Mouse (Mus musculus) embryonic facial prominence, embryonic 15.5 days (tissue): ENCODE measurements around the gene Tgfb2. TPM values are rescaled to one million over a fixed set of nuclear protein-coding genes. Genes with fewer than 3 reads are reported as not detected.

Experiments
- ATAC-seq: fragments of 200-750 bp; cut with Nextera tagmentation; 2 replicates; pipeline ENCODE4 v1.8.0; 2017; ENCODE audit warnings: low read depth, moderate TSS enrichment; ENCODE audit not compliant: insufficient number of reproducible peaks, low FRiP score, low TSS enrichment
- H3K27ac ChIP-seq: fragments of 300-500 bp; sonication (generic); replicated peaks from 2 replicates; pipeline ENCODE4 v1.5.1; 2015; ENCODE audit warnings: mild to moderate bottlenecking, inconsistent platforms
- H3K27me3 ChIP-seq: fragments of 300-500 bp; sonication (generic); 2 replicates; pipeline ENCODE4 v1.6.1; 2015; ENCODE audit warnings: inconsistent platforms
- H3K36me3 ChIP-seq: fragments of 300-500 bp; sonication (generic); 2 replicates; pipeline ENCODE4 v1.6.1; 2015; ENCODE audit warnings: mild to moderate bottlenecking, inconsistent platforms
- H3K4me1 ChIP-seq: fragments of 300-500 bp; sonication (generic); 2 replicates; pipeline ENCODE4 v1.6.1; 2015; ENCODE audit warnings: inconsistent platforms
- H3K4me2 ChIP-seq: fragments of 300-500 bp; sonication (generic); replicated peaks from 2 replicates; pipeline ENCODE4 v1.6.1; 2015; ENCODE audit warnings: mild to moderate bottlenecking, inconsistent platforms
- H3K4me3 ChIP-seq: fragments of 300-500 bp; sonication (generic); replicated peaks from 2 replicates; pipeline ENCODE4 v1.5.1; 2015; ENCODE audit warnings: mild to moderate bottlenecking, inconsistent platforms
- H3K9ac ChIP-seq: fragments of 300-500 bp; sonication (generic); 2 replicates; pipeline ENCODE4 v1.6.1; 2015; ENCODE audit warnings: inconsistent platforms
- H3K9me3 ChIP-seq: fragments of 300-500 bp; sonication (generic); replicated peaks from 2 replicates; pipeline ENCODE4 v1.6.1; 2016; ENCODE audit warnings: inconsistent platforms
- WGBS: fragments of 180-500 bp; shearing (Covaris S2); methylation state at CpG from one replicate; pipeline ENCODE4 v1.1.7; 2015; 5-methylcytosine and 5-hydroxymethylcytosine counted together
- polyA plus RNA-seq: library from polyadenylated mRNA; unstranded; fragments of >200 nt; fragmentation: Nextera tagmentation; extraction: Ambion mirVana; gene quantifications from 2 replicates; pipeline ENCODE4 v1.2.1, GENCODE M21; 2015

Gene Tgfb2
- polyA plus RNA-seq, 1 experiment from 2014 or later, result 86.3 TPM

DNA sequence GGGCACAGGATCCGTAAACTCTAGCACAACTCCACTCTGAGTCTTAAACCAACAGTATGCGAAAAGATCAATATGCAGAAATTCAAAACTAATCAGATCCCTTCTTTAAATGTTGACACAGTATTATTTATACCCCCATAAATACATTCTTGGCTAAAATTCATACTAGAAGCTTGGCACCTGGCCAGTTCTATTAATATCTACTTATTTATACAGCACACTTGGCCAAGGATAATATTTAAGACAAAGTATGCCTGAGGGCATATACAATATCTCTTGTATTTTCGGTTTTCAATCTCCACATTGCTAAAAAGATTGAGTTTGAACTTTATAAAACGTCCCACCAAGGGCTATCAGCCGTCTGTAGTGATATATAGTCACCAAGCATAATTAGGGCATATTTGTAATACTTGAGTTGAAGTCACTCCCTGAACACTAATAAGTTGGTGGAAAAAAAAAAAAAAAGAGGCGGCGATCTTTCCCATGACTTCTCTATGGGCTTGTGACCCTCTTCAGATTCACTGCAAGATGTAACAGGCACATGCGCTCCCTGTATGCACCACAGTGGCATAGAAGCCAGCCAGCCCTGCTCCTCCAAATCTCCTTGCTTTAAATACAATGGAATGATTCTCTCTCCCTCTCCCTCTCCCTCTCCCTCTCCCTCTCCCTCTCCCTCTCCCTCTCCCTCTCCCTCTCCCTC is 4.4 kb downstream of the Tgfb2 start:
- Histone ChIP-seq H3K9me3 (no peaks in the 10 kb centered on the region), H3K4me3 (peak overlapping the region; percentile 24), H3K36me3 (no peaks in the 10 kb centered on the region), H3K9ac (no peak overlapping the region), H3K4me1 (peaks cover 32% of the 10 kb centered on the region), H3K4me2 (peak overlapping the region; percentile 27), H3K27me3 (no peaks in the 10 kb centered on the region), H3K27ac (no peak overlapping the region)
- WGBS, result 42% methylated on average over 8 of the region's 8 CpGs
- no peak for ATAC-seq

- H3K36me3 ChIP-seq, result no peaks in the 10 kb centered on the region
- 0 out of 2 replicates have a peak overlapping the region, but pooled peaks have one; percentile 8 for H3K4me3 ChIP-seq
- WGBS, result 62% methylated on average over 3 of the region's 3 CpGs
- H3K9me3 ChIP-seq, result no peaks in the 10 kb centered on the region
- no peaks in the 10 kb centered on the region for H3K27me3 ChIP-seq
- H3K4me1 ChIP-seq, result peaks cover 34% of the 10 kb centered on the region
- no peak overlapping the region for H3K27ac ChIP-seq
- ATAC-seq, result no peak
- no peak overlapping the region for H3K9ac ChIP-seq
- H3K4me2 ChIP-seq, result peak overlapping the region; percentile 17; the same call in 1 of the 2 replicates
Observed at GRCm38 (mm10) chr1:186700496-186700895, 5.3 kb downstream of the Tgfb2 start.

- H3K4me1 ChIP-seq, result peaks cover 49% of the 10 kb centered on the region
- no peaks in the 10 kb centered on the region for H3K36me3 ChIP-seq
- ATAC-seq, result no peak
- no peak overlapping the region for H3K27ac ChIP-seq
- no peaks in the 10 kb centered on the region for H3K9me3 ChIP-seq
- no peak overlapping the region for H3K4me3 ChIP-seq
- no peaks in the 10 kb centered on the region for H3K27me3 ChIP-seq
- no peak overlapping the region for H3K9ac ChIP-seq
- H3K4me2 ChIP-seq, result no peak overlapping the region
- 70% methylated on average over 15 of the region's 15 CpGs for WGBS
Observed at GRCm38 (mm10) chr1:186698583-186699338, 7.0 kb downstream of the Tgfb2 start.

DNA sequence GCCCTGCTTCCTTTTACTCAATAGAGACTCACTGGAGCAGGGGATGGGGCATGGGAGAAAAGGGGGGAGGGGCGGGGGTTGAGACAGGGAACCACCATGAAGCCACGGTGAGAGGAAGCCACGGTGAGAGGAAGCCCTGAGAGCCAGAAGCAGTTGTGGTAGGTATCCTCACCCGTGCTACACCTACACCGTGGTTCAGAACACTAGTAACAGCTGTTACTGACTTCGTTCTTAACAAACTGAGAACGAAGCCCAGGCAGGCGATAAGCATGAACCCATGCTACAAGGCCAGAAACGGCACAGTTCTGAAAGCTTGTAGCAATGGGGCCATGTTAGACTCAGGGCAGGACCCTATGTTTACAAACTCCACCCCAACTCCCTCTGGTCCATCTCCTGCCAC is 9.6 kb downstream of the Tgfb2 start:
- H3K4me3 ChIP-seq, result no peak overlapping the region
- 76% methylated on average over 9 of the region's 9 CpGs for WGBS
- no peaks in the 10 kb centered on the region for H3K36me3 ChIP-seq
- H3K4me2 ChIP-seq, result no peak overlapping the region
- no peak for ATAC-seq
- H3K27ac ChIP-seq, result peak overlapping the region; percentile 77
- no peak overlapping the region for H3K9ac ChIP-seq
- H3K4me1 ChIP-seq, result peaks cover 49% of the 10 kb centered on the region
- H3K9me3 ChIP-seq, result no peaks in the 10 kb centered on the region
- no peaks in the 10 kb centered on the region for H3K27me3 ChIP-seq

DNA sequence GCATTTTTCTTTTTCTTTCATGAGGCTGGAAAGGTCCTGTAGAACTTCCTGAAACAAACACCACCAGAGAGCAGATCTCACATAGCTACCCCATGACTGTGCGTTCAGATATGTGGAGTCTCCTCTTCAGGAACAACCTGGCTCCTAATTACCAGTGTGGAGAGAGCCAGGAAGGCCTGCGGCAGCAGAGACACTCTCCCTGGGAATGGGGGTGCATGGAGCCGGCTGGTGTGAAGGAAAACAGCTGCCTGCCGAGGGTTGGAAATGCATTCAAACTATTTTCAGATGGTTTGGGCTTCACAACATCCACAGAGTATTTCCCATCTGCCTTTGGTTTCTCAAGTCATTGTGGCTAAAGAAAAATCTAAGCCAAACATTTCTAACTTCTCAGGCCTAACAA is 10.4 kb downstream of the Tgfb2 start:
- 16% methylated on average over 4 of the region's 4 CpGs for WGBS
- Histone ChIP-seq H3K27me3 (no peaks in the 10 kb centered on the region), H3K4me3 (no peak overlapping the region), H3K4me1 (peaks cover 50% of the 10 kb centered on the region), H3K9me3 (no peaks in the 10 kb centered on the region), H3K27ac (peak overlapping the region; percentile 77), H3K4me2 (no peak overlapping the region), H3K9ac (no peak overlapping the region), H3K36me3 (no peaks in the 10 kb centered on the region)
- ATAC-seq, result 0 out of 2 replicates have a peak, but pooled peaks have one; percentile 58

- Histone ChIP-seq H3K4me2 (no peak overlapping the region), H3K4me1 (peaks cover 46% of the 10 kb centered on the region), H3K27ac (no peak overlapping the region), H3K9me3 (no peaks in the 10 kb centered on the region), H3K27me3 (no peaks in the 10 kb centered on the region), H3K9ac (no peak overlapping the region), H3K36me3 (no peaks in the 10 kb centered on the region), H3K4me3 (no peak overlapping the region)
- WGBS, result 91% methylated on average over 4 of the region's 4 CpGs
- ATAC-seq, result no peak
Observed at GRCm38 (mm10) chr1:186692370-186692769, 13.4 kb downstream of the Tgfb2 start.

DNA sequence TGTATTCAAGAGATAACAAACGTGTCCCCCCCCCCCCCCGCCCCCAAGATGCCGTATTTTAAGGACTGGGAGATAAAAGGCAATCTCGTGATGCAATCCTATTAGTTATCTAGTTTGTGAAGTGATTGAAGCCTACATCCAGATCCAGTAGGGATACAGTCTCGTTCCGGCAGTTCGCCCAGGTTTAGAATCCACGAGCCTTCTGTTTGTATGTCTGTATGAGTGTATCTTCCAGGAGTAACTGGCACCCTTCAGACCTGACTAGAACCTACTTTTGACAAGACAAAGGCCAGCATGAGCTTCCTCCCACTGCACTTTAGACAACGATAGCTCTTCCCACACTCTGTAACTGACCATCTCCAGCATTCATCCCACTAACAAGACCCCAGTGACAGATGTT is 14.1 kb downstream of the Tgfb2 start:
- Histone ChIP-seq H3K27me3 (no peaks in the 10 kb centered on the region), H3K36me3 (no peaks in the 10 kb centered on the region), H3K9ac (no peak overlapping the region), H3K9me3 (no peaks in the 10 kb centered on the region), H3K4me2 (no peak overlapping the region), H3K27ac (no peak overlapping the region), H3K4me3 (no peak overlapping the region), H3K4me1 (peaks cover 46% of the 10 kb centered on the region)
- 86% methylated on average over 9 of the region's 9 CpGs for WGBS
- no peak for ATAC-seq

DNA sequence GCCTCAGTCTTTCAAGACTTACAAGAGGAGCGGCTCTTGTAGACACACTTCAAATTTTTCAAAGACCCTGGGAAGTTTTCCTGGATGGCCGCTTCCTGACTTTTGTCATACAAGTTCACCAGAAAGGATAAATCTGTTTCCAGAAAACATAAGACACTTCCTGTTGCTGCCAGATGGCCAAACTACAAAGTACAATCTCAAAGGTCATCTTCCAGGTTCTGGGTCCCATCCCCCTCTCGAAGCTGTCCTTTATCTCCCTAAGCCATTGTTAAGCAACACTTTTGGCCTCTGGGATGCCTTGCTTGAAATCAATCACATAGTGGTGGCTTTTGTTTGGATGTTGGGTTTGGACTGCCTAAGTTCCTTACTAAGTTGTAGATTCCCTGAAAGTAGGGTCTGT is 21.7 kb downstream of the Tgfb2 start:
- no peak for ATAC-seq
- peaks cover 22% of the 10 kb centered on the region for H3K4me1 ChIP-seq
- H3K27me3 ChIP-seq, result no peaks in the 10 kb centered on the region
- no peak overlapping the region for H3K27ac ChIP-seq
- peaks cover 3% of the 10 kb centered on the region; the same call in 1 of the 2 replicates for H3K36me3 ChIP-seq
- no peak overlapping the region for H3K4me2 ChIP-seq
- H3K4me3 ChIP-seq, result no peak overlapping the region
- no peaks in the 10 kb centered on the region for H3K9me3 ChIP-seq
- H3K9ac ChIP-seq, result no peak overlapping the region
- 91% methylated on average over 3 of the region's 3 CpGs for WGBS

DNA sequence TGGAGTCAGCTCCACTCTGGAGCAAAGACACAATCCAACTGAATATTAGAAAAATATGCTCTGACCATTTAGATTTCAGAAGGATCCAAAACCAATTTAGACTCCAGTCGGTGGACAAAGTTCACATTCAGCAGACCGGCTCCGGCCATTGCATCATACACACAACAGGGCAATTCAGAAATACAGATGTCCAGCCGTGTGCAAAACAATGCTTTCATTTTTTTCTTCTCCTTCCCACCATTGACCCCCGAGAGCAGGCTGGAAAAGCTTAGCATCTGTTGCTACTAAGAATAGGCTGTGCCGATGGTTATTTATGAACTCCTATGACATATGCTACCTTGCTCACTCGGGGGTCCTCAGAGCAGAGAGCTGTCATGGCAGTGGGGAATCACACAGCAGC is 23.2 kb downstream of the Tgfb2 start:
- ATAC-seq, result no peak

DNA sequence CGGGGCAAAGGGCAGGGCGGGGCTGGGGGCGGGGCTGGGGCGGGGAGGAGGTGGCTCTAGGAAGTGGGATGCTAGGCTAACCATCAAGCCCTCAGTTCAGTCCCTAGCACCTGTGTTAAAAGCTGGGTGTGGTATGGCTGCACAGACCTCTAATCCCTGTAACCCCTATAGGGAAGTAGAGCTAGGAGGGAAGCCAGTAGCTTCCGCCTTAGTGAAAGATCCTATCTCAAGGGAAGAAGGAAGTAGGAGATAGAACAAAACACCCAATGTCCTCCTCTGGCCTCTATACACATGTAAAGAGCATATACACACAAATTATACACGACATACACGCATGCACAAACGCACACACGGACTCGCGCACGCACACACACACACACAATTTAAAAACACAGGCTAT is 28.2 kb downstream of the Tgfb2 start:
- H3K9me3 ChIP-seq, result no peaks in the 10 kb centered on the region
- H3K4me2 ChIP-seq, result no peak overlapping the region
- ATAC-seq, result no peak
- no peak overlapping the region for H3K9ac ChIP-seq
- H3K27ac ChIP-seq, result no peak overlapping the region
- peaks cover 41% of the 10 kb centered on the region for H3K4me1 ChIP-seq
- no peaks in the 10 kb centered on the region for H3K36me3 ChIP-seq
- H3K4me3 ChIP-seq, result no peak overlapping the region
- WGBS, result 79% methylated on average over 12 of the region's 12 CpGs
- H3K27me3 ChIP-seq, result no peaks in the 10 kb centered on the region

More for the DNA sequence above, 23.2 kb downstream of the Tgfb2 start:
- no peaks in the 10 kb centered on the region for H3K9me3 ChIP-seq
- H3K27ac ChIP-seq, result peak overlapping the region; percentile 39; the same call in 1 of the 2 replicates
- H3K27me3 ChIP-seq, result no peaks in the 10 kb centered on the region
- H3K36me3 ChIP-seq, result peaks cover 3% of the 10 kb centered on the region; the same call in 1 of the 2 replicates
- no peak overlapping the region for H3K9ac ChIP-seq
- no peak overlapping the region for H3K4me3 ChIP-seq
- peaks cover 23% of the 10 kb centered on the region for H3K4me1 ChIP-seq
- no peak overlapping the region for H3K4me2 ChIP-seq
- 31% methylated on average over 7 of the region's 7 CpGs for WGBS

DNA sequence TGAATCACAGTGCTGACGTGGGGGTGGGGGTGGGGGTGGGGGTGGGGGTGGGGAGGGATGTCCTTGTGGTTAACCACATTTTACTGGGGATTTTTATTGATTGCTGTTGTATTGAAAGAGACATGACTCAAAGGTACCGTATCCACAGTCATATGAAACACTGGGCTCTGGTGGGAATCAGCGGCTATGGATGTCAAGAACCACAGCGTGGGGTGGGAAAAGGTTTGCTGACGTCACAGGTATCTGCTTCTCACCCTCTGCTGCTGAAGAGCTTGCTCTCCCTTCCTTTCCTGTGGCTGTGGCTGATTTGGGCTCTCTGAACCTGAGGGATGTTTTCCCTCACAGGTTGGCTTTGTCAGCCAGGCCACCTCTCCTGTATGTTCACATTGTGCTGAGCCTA is 29.6 kb downstream of the Tgfb2 start:
- WGBS, result 41% methylated on average over 5 of the region's 5 CpGs
- no peaks in the 10 kb centered on the region for H3K36me3 ChIP-seq
- no peaks in the 10 kb centered on the region for H3K27me3 ChIP-seq
- H3K9me3 ChIP-seq, result no peaks in the 10 kb centered on the region
- no peak overlapping the region for H3K27ac ChIP-seq
- ATAC-seq, result no peak
- peaks cover 32% of the 10 kb centered on the region for H3K4me1 ChIP-seq
- H3K4me3 ChIP-seq, result no peak overlapping the region
- H3K4me2 ChIP-seq, result no peak overlapping the region
- H3K9ac ChIP-seq, result no peak overlapping the region
